Mouse (Mus musculus): ENCODE data around the gene Scyl1.
"Not testable (repeated sequence)": the region's sequence is repeated elsewhere in the genome, so short reads cannot be mapped to it uniquely, and the experiment has no call there.

Scyl1 gene

GRCm38 (mm10) chr19:5770925-5771860, at the start of gene Scyl1:
Scyl1 (minus strand) TSS chr19:5771419.
- DNase-seq (ENCODE audit: low spot score) = peak; percentile 91

GRCm38 (mm10) chr19:5819549-5819948, 48.3 kb upstream of the Scyl1 start:
- peak; percentile 58 for DNase-seq (ENCODE audit: low spot score)

- no peak for DNase-seq (ENCODE audit: low spot score)
Measured at GRCm38 (mm10) chr19:5818590-5818977, 47.4 kb upstream of the Scyl1 start.

- DNase-seq (ENCODE audit: low spot score) = peak; percentile 88
Measured at GRCm38 (mm10) chr19:5817703-5818589, 46.7 kb upstream of the Scyl1 start.

GRCm38 (mm10) chr19:5815928-5816327, 44.7 kb upstream of the Scyl1 start:
- no peak for DNase-seq (ENCODE audit: low spot score)

- DNase-seq (ENCODE audit: low spot score) = no peak
Measured at GRCm38 (mm10) chr19:5815010-5815409, 43.8 kb upstream of the Scyl1 start.

- DNase-seq (ENCODE audit: low spot score) = not testable (repeated sequence)
Measured at GRCm38 (mm10) chr19:5814048-5814447, 42.8 kb upstream of the Scyl1 start.

- no peak for DNase-seq (ENCODE audit: low spot score)
Measured at GRCm38 (mm10) chr19:5813567-5813966, 42.3 kb upstream of the Scyl1 start.

GRCm38 (mm10) chr19:5811771-5812504, 40.7 kb upstream of the Scyl1 start:
- DNase-seq (ENCODE audit: low spot score) = peak; percentile 81

GRCm38 (mm10) chr19:5810840-5811563, 39.8 kb upstream of the Scyl1 start:
- no peak for DNase-seq (ENCODE audit: low spot score)

GRCm38 (mm10) chr19:5810103-5810839, 39.1 kb upstream of the Scyl1 start:
- DNase-seq (ENCODE audit: low spot score) = peak; percentile 49

- peak; percentile 39 for DNase-seq (ENCODE audit: low spot score)
Measured at GRCm38 (mm10) chr19:5809712-5810089, 38.5 kb upstream of the Scyl1 start.

GRCm38 (mm10) chr19:5808955-5809711, 37.9 kb upstream of the Scyl1 start:
- no peak for DNase-seq (ENCODE audit: low spot score)

GRCm38 (mm10) chr19:5807740-5808139, 36.5 kb upstream of the Scyl1 start:
- DNase-seq (ENCODE audit: low spot score) = no peak

- DNase-seq (ENCODE audit: low spot score) = peak; percentile 39
Measured at GRCm38 (mm10) chr19:5806809-5807205, 35.6 kb upstream of the Scyl1 start.

GRCm38 (mm10) chr19:5806051-5806808, 35.0 kb upstream of the Scyl1 start:
- peak; percentile 51 for DNase-seq (ENCODE audit: low spot score)

- peak; percentile 59 for DNase-seq (ENCODE audit: low spot score)
Measured at GRCm38 (mm10) chr19:5804371-5804899, 33.2 kb upstream of the Scyl1 start.

- no peak for DNase-seq (ENCODE audit: low spot score)
Measured at GRCm38 (mm10) chr19:5803881-5804279, 32.7 kb upstream of the Scyl1 start.
